Mouse (Mus musculus) forebrain, embryonic 14.5 days (tissue): ENCODE data around the gene Gm12216. TPM values are rescaled to one million over a fixed set of nuclear protein-coding genes. Genes with fewer than 3 reads are reported as not detected.

ENCODE experiments used
- ATAC-seq: fragments of 200-750 bp; cut with Nextera tagmentation; 2 replicates; pipeline ENCODE4 v1.8.0; 2017; ENCODE audit warnings: mild to moderate bottlenecking, moderate library complexity
- DNase-seq: peaks from one replicate; pipeline ENCODE4 v3.0.0-alpha.2; 2015; ENCODE audit warnings: low spot score
- H3K27ac ChIP-seq: fragments of 300-500 bp; sonication (generic); 2 replicates; pipeline ENCODE4 v1.5.1; 2014; ENCODE audit warnings: low read depth, mild to moderate bottlenecking, control low read depth, low read length, moderate library complexity
- H3K27me3 ChIP-seq: fragments of 300-500 bp; sonication (generic); replicated peaks from 2 replicates; pipeline ENCODE4 v1.6.1; 2014; ENCODE audit warnings: low read length, control low read depth, mixed read lengths; ENCODE audit not compliant: control insufficient read depth, insufficient read depth
- H3K36me3 ChIP-seq: fragments of 300-500 bp; sonication (generic); 2 replicates; pipeline ENCODE4 v1.6.1; 2014; ENCODE audit warnings: low read length, control low read depth; ENCODE audit not compliant: control insufficient read depth, insufficient read depth
- H3K4me1 ChIP-seq: fragments of 300-500 bp; sonication (generic); 2 replicates; pipeline ENCODE4 v1.6.1; 2014; ENCODE audit warnings: antibody characterized with exemption, low read length, control low read depth; ENCODE audit not compliant: control insufficient read depth, insufficient read depth
- H3K4me2 ChIP-seq: fragments of 300-500 bp; sonication (generic); 2 replicates; pipeline ENCODE4 v1.6.1; 2014; ENCODE audit warnings: mild to moderate bottlenecking, control low read depth, low read length
- H3K4me3 ChIP-seq: fragments of 300-500 bp; sonication (generic); 2 replicates; pipeline ENCODE4 v1.5.1; 2014; ENCODE audit warnings: low read depth, low read length, control low read depth
- H3K9ac ChIP-seq: fragments of 300-500 bp; sonication (generic); 2 replicates; pipeline ENCODE4 v1.6.1; 2014; ENCODE audit warnings: mild to moderate bottlenecking, low read length, control low read depth, moderate library complexity
- H3K9me3 ChIP-seq: fragments of 300-500 bp; sonication (generic); replicated peaks from 2 replicates; pipeline ENCODE4 v1.6.1; 2016; ENCODE audit warnings: low read length, control low read depth, mixed read lengths; ENCODE audit not compliant: control insufficient read depth
- WGBS: fragments of 180-500 bp; shearing (Covaris S2); extraction: QIAGEN DNeasy Blood & Tissue Kit; methylation state at CpG from one replicate; pipeline ENCODE4 v1.1.7; 2014; 5-methylcytosine and 5-hydroxymethylcytosine counted together
- polyA plus RNA-seq: library from polyadenylated mRNA; unstranded; fragments of >200 nt; fragmentation: Nextera tagmentation; extraction: Ambion mirVana; gene quantifications from 2 replicates; pipeline ENCODE4 v1.2.1, GENCODE M21; 2014

Gene Gm12216
- polyA plus RNA-seq, 1 experiment from 2014 or later: not detected

DNA sequence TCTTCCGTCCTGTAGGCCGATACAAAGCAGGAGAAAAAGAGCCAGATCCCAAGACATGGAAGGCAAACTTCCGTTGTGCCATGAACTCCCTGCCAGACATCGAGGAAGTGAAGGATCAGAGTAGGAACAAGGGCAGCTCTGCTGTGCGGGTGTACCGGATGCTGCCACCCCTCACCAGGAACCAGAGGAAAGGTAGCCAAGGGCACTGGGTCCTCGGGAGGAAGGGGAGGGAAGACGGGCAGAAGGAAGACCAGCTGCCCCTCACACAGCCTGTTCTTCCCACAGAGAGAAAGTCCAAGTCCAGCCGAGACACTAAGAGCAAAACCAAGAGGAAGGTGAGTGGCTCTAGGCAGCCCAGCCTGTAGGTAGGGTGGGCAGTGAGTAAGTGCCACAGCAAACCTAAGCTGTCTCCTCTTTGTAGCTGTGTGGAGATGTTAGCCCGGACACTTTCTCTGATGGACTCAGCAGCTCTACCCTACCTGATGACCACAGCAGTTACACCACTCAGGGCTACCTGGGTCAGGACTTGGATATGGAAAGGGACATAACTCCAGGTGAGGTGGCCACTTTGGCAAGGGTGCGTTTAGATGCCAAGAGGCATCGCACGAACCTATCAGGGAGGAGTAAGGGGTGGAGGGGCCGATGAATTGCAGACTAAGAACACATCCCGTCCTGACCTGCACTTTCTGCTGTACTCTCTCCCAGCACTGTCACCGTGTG, 85.3 kb downstream of the Gm12216 start:
- Histone ChIP-seq H3K36me3 (0 out of 2 replicates have a peak, but pooled peaks cover 2% of the 10 kb centered on the region), H3K27ac (no peak overlapping the region), H3K4me3 (no peak overlapping the region), H3K4me1 (no peaks in the 10 kb centered on the region; the same call in 1 of the 2 replicates), H3K9ac (no peak overlapping the region), H3K4me2 (no peak overlapping the region), H3K27me3 (0 out of 2 replicates have a peak, but pooled peaks cover 3% of the 10 kb centered on the region), H3K9me3 (no peaks in the 10 kb centered on the region)
- WGBS: 91% methylated on average over 16 of the region's 16 CpGs
- no peak for ATAC-seq
- no peak for DNase-seq

- DNase-seq (no peak), ATAC-seq (no peak)
- Histone ChIP-seq H3K27ac (no peak within 1 kb of the TSS), H3K9ac (no peak within 1 kb of the TSS), H3K9me3 (no peaks in the 10 kb centered on the region), H3K4me2 (no peak within 1 kb of the TSS), H3K4me1 (no peaks in the 10 kb centered on the region; the same call in 1 of the 2 replicates), H3K27me3 (0 out of 2 replicates have a peak, but pooled peaks cover 3% of the 10 kb centered on the region), H3K4me3 (no peak within 1 kb of the TSS), H3K36me3 (0 out of 2 replicates have a peak, but pooled peaks cover 2% of the 10 kb centered on the region)
- 89% methylated on average over 5 of the region's 5 CpGs for WGBS
Observed at GRCm38 (mm10) chr11:53773087-53773486, 86.0 kb downstream of the Gm12216 start, which contains the start of gene Gm17334. Gm17334 (minus strand) TSS chr11:53773187.

DNA sequence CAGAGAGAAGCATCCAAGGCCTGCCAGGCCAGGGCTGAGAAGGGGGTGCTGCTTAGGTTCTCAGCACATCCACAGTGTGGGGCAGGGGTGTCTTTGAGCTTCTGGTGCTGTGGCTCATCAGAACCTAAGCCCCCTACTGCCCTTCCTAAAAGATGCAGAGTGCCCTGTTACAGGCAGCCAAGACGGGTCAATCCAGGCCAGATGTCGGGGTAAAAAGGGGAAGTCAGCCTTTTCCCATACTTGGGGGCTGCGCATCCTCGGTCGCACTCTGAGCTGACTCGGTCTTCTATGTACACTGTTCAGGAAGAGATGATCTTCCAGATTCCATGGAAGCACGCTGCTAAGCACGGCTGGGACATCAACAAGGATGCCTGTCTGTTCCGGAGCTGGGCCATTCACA, 86.5 kb downstream of the Gm12216 start:
- Histone ChIP-seq H3K9ac (no peak overlapping the region), H3K9me3 (no peaks in the 10 kb centered on the region), H3K4me1 (no peaks in the 10 kb centered on the region; the same call in 1 of the 2 replicates), H3K27me3 (0 out of 2 replicates have a peak, but pooled peaks cover 3% of the 10 kb centered on the region), H3K4me3 (no peak overlapping the region), H3K4me2 (no peak overlapping the region), H3K27ac (no peak overlapping the region), H3K36me3 (0 out of 2 replicates have a peak, but pooled peaks cover 2% of the 10 kb centered on the region)
- DNase-seq: no peak
- ATAC-seq: no peak
- WGBS: 84% methylated on average over 9 of the region's 9 CpGs

- H3K4me3 ChIP-seq: peak overlapping the region; percentile 63; the same call in 1 of the 2 replicates
- H3K4me2 ChIP-seq: peak overlapping the region; percentile 99
- ATAC-seq: no peak
Observed at GRCm38 (mm10) chr11:53771001-53771744, 87.9 kb downstream of the Gm12216 start.

GRCm38 (mm10) chr11:53770125-53770791, 88.8 kb downstream of the Gm12216 start:
- Histone ChIP-seq H3K4me1 (no peaks in the 10 kb centered on the region; the same call in 1 of the 2 replicates), H3K27me3 (0 out of 2 replicates have a peak, but pooled peaks cover 3% of the 10 kb centered on the region), H3K27ac (peak overlapping the region; percentile 21; the same call in 1 of the 2 replicates), H3K9ac (peak overlapping the region; percentile 69), H3K4me2 (peak overlapping the region; percentile 99), H3K4me3 (peak overlapping the region; percentile 63), H3K36me3 (no peaks in the 10 kb centered on the region), H3K9me3 (no peaks in the 10 kb centered on the region)
- ATAC-seq: peak; percentile 85
- DNase-seq: peak; percentile 67
- under 1% methylated on average over 74 of the region's 75 CpGs for WGBS

More at GRCm38 (mm10) chr11:53771001-53771744, 87.9 kb downstream of the Gm12216 start:
- H3K27me3 ChIP-seq: 0 out of 2 replicates have a peak, but pooled peaks cover 3% of the 10 kb centered on the region
- no peak for DNase-seq
- H3K9me3 ChIP-seq: no peaks in the 10 kb centered on the region
- no peaks in the 10 kb centered on the region for H3K36me3 ChIP-seq
- no peak overlapping the region for H3K9ac ChIP-seq
- no peak overlapping the region for H3K27ac ChIP-seq
- WGBS: 87% methylated on average over 11 of the region's 11 CpGs
- no peaks in the 10 kb centered on the region; the same call in 1 of the 2 replicates for H3K4me1 ChIP-seq

DNA sequence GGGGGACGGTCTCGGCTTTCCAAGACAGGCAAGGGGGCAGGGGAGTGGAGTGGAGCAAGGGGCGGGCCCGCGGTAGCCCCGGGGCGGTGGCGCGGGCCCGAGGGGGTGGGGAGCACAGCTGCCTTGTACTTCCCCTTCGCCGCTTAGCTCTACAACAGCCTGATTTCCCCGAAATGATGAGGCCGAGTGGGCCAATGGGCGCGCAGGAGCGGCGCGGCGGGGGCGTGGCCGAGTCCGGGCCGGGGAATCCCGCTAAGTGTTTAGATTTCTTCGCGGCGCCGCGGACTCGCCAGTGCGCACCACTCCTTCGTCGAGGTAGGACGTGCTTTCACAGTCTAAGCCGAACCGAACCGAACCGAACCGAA, 89.3 kb downstream of the Gm12216 start, which contains the start of gene Irf1:
TSS of gene Irf1 (plus strand) at position 255 of the 365 bp plus-strand sequence.
- H3K4me1 ChIP-seq: no peaks in the 10 kb centered on the region; the same call in 1 of the 2 replicates
- WGBS: under 1% methylated on average over 40 of the region's 40 CpGs
- peak within 1 kb of the TSS; percentile 63 for H3K4me3 ChIP-seq
- 0 out of 2 replicates have a peak, but pooled peaks cover 3% of the 10 kb centered on the region for H3K27me3 ChIP-seq
- DNase-seq (peak; percentile 91), ATAC-seq (peak; percentile 98)
- peak within 1 kb of the TSS; percentile 69 for H3K9ac ChIP-seq
- H3K9me3 ChIP-seq: no peaks in the 10 kb centered on the region
- H3K4me2 ChIP-seq: peak within 1 kb of the TSS; percentile 99
- no peaks in the 10 kb centered on the region for H3K36me3 ChIP-seq
- peak within 1 kb of the TSS; percentile 21; the same call in 1 of the 2 replicates for H3K27ac ChIP-seq

DNA sequence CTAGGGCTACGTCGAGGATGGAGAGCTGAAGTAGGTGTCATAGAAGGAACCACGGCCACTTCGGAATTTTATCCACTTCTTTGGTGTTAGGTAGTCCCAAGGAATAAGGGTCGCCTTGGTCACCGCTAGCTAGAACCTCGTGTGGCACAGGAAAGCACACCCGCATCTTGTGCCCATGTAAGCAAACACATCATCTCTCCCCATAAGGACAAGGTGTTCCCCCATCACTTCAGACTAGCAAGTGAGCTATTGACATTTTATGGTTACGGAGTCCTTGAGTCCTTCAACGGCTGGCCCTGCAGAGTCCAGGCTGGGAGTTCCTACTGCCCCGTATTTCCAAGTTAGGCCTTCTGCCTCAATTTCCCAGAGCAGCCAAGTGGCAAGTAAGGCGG, 89.9 kb downstream of the Gm12216 start:
- no peaks in the 10 kb centered on the region for H3K36me3 ChIP-seq
- no peak overlapping the region; the same call in 1 of the 2 replicates for H3K9ac ChIP-seq
- DNase-seq (no peak), ATAC-seq (no peak)
- WGBS: 55% methylated on average over 12 of the region's 12 CpGs
- no peaks in the 10 kb centered on the region; the same call in 1 of the 2 replicates for H3K4me1 ChIP-seq
- H3K9me3 ChIP-seq: no peaks in the 10 kb centered on the region
- 0 out of 2 replicates have a peak, but pooled peaks cover 3% of the 10 kb centered on the region for H3K27me3 ChIP-seq
- peak overlapping the region; percentile 99 for H3K4me2 ChIP-seq
- H3K27ac ChIP-seq: no peak overlapping the region
- H3K4me3 ChIP-seq: peak overlapping the region; percentile 63; the same call in 1 of the 2 replicates
